Mouse (Mus musculus) frontal cortex, postnatal 36 days (tissue): ENCODE results near the gene Vwa5b2.

Experiments used
- DNase-seq, 2 experiments: peaks; one replicate each; pipeline ENCODE4 v3.0.0; 2022; ENCODE audit warnings: low spot score in 2 of 2

The Vwa5b2 gene

DNA sequence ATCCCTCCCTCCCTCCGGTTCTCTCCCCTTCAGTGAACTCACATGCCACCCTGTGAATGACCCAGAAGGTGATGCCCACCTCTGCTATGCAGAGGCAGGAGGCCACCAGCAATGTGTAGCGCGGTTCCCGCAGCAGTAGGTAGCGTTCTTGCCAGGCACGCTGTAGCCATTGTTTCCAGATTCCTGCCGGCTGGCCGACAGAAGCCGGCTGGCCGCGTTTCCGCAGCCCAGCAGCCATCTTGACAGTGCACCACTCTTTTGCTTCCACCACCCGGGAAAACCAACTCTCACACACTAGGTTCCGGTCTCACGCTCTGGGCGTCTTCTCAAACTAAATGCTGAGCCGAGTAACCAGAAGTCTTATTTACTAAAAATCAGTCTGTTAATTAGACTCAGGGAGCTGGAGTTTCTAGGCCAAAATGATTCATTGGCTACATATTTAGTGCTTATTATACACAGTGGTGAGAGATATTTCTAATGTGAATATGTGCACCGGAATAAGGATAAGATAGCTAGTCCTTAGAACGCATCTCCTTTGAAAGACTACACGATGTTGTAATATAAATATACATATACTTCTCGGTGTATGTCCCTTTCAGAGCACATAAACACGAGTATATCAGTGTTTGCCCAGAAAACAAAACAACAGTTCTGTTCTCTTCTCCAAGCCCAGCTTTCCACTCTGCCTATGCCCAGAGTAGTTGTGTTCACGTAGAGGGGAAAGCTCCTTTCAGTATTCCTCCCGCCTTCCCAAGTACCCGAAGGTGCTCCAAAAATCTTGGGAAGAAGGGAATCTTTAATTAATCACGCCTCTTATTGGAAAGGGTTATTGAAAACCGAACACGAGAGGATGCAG lies 21.5 kb downstream of the Vwa5b2 start:
- DNase-seq: peak; percentile 77 to 83

DNA sequence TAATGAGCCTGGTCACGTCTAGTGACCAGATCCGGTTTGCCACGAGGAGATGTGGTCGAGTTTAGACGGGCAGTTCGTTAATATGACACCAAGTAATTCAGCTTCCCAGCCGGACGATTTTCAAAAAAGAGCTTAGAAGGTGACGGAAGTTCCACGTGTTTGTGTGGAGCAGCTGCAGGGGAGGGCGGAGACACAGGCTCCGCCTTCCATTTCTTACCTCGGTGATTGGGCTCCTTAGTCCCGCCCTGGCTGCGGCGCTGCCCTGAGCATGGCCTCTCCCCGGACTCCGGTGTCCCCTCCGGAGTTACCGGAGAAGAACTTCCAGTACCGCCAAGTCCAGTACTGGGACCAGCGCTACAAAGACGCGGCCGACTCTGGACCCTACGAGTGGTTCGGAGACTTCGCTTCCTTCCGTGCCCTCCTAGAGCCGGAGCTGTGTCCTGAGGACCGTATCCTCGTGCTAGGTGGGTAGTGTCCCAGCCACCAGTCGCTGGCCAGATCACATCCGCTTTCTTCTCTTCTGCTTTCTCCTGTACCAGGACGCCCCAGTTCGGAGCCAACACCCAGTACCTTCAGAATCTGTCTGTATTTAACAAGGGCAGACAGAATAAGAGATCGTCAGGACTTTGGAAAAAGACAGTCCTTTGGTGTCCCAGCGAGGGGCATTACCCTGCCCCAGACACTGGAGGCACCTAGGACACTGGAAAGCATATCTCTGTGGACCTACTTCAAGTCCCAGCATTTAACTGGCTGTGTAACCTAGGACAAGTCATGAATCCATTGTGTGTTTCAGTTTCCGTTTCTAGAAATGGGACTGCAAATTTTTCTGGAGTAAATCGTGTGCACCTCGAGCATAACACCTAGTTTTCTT lies 22.3 kb downstream of the Vwa5b2 start, which contains the start of the genes Eef1akmt4, Gm49333 and Alg3:
TSS of gene Eef1akmt4 (plus strand) at position 237 of the 871 bp plus-strand sequence.
TSS of gene Gm49333 (plus strand) at position 254 of the 871 bp plus-strand sequence.
TSS of gene Alg3 (minus strand) at position 379 of the 871 bp plus-strand sequence.
- DNase-seq: peak; percentile 68 to 76

GRCm38 (mm10) chr16:20619541-20620398 lies 30.5 kb downstream of the Vwa5b2 start:
- no peak for DNase-seq

DNA sequence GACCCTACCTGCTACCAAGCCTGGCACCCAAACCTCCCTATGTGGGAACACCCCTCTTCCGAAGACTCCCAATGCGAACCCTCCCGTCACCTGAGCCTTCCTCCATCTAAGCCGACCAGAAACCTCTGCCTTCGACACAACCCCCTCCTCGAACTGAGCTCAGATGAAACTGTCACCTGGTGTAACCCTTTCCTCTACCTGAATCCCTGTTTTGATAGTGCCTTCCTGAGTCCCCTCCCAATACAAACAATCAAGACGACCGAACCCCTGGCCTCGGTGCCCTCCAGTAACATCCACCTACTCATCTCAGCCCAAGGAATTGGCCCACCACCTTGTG lies 31.1 kb downstream of the Vwa5b2 start:
- no peak for DNase-seq

- DNase-seq: no peak
These were observed 31.5 kb downstream of the Vwa5b2 start for GRCm38 (mm10) chr16:20620751-20621190.

DNA sequence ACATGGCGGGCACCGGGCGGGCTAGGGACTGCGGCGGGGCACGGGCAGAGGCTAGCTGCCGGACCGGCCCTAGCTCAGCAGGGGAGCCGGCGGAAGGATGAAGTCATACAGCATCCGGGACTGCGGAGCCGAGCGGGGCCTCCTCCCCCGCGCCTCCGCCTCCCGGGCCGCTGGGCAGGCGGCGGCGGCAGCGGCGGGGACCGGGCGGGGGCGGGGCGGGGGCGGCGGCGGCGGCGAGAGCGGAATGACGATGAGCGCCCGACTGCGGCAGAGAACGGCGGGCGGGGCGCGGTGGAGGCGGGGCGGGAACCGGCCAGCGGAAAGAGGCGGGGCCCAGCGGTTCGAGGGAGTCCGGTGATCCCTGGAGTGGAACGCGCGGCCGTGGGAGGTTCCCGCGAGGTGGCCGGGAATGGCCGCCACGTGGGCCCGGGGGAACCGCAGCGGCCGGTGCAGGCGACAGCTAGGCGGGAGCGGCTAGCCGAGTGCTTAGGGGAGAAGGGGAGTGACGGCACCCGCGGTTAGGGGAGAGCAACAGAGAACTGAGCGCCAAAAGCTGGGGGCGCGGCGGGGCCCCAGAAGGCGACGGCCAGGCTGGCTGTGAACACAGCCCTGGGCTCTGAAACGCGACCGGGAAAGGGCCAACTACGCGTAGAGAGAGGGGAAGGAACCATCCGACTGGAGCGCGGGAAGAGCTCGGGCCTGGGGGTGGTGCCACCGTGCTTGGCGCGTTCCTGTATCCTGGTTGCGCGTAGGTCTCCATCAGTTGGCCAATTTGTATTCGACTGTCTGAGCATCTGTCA lies 32.1 kb downstream of the Vwa5b2 start, which contains the start of gene Camk2n2:
TSS of gene Camk2n2 (minus strand) at position 97 of the 800 bp plus-strand sequence.
- DNase-seq: peak in 1 of 2 experiments; percentile 39

DNA sequence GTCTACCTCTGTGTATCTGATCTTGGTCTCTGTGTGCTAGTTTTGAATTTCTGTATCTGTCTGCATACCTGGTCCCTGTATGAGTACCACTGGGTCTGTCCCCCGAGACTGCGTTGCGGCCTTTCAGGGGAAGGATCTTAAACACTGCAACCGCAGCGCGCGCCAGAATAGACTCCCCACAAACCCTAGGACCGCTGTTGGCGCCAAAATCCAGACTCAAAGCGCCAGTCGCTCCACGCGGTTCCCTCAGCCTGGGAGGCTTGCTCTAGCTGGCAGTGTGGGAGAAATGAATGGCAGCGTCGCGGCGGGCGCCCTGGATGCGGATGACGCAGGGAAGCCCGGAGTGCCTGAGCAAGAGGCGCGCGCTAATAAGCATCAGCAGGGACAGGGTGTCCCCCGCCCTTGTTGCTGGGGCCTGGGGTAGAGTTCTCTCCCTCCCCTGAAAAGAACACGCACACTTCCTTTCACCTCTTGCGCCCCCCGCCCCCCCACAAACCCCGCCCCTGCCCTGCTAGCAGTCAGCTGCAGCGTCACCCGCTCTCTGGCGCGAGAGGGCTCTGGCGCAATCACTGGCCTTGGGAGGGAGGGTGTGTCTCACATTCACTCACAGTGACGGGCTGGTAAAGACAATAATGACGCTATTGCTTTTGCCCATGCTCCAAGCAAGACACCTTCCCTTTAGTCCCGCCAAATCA lies 32.9 kb downstream of the Vwa5b2 start:
- peak; percentile 66 to 74 for DNase-seq

DNA sequence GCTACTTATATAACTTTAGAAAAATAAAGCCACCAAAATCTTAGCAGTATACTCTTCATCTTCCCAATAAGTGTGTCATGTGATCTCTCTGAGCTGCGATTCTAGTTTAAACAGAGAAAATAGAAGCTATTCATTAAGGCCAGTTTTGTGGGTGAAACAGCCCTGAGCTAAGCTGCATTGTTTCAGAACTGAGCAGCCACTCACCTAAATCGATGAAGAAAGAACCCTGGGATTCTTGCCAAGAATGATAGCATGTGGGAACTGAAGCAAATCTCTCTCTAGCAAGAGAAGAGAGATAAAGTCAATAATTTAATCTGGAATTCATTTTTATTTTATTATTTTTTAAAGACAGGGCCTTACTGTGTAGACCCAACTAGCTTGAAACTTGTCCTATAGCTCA lies 33.9 kb downstream of the Vwa5b2 start:
- DNase-seq: no peak

DNA sequence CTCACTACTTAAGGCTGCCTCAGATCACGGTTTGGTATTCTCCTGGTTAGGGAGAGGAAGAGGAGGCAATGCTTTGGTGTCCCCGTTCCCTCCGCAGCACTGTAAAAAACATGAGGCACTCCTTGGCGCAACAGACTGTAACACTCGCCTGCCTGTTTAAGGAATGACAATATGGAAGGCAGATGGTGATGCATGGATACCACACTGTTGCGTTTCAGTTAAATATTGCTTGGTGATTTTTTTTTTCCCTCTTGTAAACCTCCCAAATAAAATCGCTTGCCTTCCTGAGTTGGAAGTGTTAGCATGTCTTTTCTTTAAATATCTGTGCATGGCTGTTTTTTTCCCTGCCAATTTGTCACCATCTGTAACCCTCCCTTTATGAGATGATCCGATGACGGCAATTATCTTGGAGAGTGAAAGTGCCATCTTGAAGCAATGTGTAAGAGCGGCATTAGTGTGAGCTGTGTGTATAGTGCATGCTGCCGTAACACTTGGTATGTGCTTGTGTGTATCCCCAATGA lies 39.7 kb downstream of the Vwa5b2 start:
- DNase-seq: peak; percentile 50 to 71

DNA sequence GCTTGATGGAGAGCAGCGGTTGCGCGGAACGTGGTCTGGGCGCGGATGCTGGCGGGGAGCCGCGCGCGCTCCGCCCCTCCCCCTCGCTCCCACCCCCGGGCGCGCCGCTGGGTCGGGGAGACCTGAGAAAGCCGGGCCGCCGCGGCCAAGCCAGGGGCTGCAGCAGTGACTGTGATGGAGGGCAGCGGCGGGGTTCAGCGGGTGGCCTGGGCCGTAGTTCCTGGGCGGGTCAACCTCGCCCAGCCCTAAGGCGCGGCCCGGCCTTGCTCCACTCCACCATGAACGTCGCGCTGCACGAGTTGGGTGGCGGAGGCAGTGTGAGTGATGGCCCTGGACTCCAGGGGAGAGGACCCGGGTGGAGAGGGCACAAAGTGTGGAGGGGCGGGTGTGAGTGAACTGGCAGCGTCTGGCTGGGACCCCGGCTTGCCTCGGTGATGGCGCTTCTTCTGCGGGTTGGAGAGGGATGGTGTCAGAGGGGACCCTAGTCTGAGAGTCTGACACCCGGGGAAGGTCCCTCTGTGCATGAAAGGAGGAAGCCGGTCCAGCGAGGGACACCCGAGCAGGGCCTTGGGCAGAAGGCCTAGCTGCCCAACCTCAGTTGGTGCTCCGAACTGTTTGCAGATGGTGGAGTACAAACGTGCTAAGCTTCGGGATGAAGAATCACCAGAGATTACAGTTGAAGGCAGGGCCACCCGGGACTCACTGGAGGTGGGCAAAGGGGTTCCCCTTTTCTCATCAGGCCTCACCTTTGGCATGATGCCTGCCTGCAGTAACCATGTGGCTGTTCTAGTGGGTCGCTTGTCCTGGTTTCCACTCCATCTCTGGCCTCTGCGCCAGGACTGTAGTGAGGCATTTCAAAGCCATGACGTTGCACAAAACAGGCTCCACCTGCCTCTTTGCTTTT lies 40.7 kb downstream of the Vwa5b2 start, which contains the start of gene Ece2:
TSS of gene Ece2 (plus strand) at position 98 of the 904 bp plus-strand sequence.
- peak in 1 of 2 experiments; percentile 13 for DNase-seq

GRCm38 (mm10) chr16:20637410-20637809 lies 48.1 kb downstream of the Vwa5b2 start:
- DNase-seq: no peak

GRCm38 (mm10) chr16:20638367-20638766 lies 49.1 kb downstream of the Vwa5b2 start:
- peak; percentile 19 to 35 for DNase-seq

GRCm38 (mm10) chr16:20642161-20642560 lies 52.9 kb downstream of the Vwa5b2 start:
- DNase-seq: peak; percentile 79 to 83

DNA sequence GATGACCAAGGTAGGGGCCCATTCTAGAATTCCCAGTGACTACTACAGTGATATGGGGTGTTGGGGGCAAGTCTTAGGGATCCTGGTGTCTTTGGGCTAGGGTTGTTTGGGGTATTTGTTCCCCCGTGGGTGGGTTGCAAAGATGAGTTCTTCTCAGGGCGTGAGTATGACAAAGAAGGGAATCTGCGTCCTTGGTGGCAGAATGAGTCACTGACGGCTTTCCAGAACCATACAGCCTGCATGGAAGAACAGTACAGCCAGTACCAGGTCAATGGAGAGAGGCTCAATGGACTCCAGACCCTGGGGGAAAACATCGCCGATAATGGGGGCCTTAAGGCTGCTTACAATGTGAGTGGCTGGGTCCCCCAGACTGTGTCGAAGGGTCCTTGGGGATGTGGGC lies 54.6 kb downstream of the Vwa5b2 start:
- no peak for DNase-seq

DNA sequence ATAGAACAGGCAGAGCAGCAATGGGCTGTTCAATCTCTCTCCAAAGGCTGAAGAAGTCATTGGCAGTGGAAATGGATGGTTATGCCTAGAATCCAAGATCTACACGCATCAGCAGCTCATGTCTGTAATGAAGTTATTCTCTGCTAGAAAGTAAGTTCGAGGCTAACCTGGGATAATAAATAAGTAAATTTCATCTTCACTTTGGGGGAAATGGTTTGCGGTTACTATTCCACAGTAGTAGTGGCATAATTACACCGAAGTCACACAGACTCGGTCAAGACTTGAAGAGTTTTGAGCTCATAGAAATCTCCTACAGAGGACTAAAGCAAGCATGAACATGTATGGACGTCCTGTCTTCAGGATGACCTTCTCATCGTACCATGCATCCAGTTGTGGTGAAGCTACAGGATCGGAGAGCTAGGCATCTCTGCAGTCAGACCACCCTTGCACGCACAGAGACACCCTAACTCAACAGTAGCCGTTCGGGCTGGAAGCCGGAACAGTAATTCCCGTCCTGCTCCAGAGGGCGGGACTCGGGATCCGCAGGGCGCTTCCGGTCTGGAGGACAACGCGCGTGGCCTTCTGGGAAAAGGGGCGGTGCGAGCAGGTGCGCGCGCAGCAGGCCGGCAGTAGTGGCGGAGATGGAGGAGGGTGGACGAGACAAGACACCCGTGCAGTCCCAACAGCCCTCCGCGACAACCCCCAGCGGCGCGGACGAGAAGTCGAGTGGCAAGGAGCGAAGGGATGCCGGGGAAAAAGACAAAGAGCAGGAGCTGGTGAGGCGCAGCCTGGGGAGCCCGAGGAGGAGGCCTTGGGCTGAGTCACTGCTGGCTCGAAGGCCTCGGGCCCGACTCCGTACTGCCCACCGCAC lies 62.0 kb downstream of the Vwa5b2 start, which contains the start of gene Psmd2:
TSS of gene Psmd2 (plus strand) at position 577 of the 871 bp plus-strand sequence.
- DNase-seq: peak; percentile 97

GRCm38 (mm10) chr16:20651947-20652310 lies 62.7 kb downstream of the Vwa5b2 start:
- no peak for DNase-seq

DNA sequence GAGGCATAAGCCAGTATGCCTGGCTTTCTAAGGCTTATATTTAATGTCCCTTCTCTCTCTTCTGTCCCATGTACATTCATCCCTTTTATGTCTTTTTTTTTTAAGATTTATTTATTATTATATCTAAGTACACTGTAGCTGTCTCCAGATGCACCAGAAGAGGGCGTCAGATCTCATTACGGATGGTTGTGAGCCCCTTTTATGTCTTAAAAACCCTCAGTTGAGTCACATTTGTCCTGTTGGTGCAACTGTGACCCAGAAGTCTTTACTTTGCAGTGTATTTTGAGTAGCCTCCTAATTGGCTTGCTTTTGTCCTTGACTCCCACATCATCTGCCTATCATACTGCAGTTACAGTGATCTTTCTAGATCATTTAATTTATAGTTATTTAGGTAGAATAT lies 64.0 kb downstream of the Vwa5b2 start:
- DNase-seq: no peak
